Mouse (Mus musculus) adrenal gland, adult 2 months (tissue): Measurements from ENCODE around the gene Slc31a2. TPM values are rescaled to one million over a fixed set of nuclear protein-coding genes. Genes with fewer than 3 reads are reported as not detected.
"Not testable (repeated sequence)": the region's sequence is repeated elsewhere in the genome, so short reads cannot be mapped to it uniquely, and the experiment has no call there.

Source experiments
- DNase-seq: peaks from one replicate; pipeline ENCODE4 v3.0.0; 2021
- long read RNA-seq: library from polyadenylated mRNA; stranded (forward); transcript quantifications from one replicate; pipeline ENCODE4 v2.0.0, GENCODE M21; 2021
- polyA plus RNA-seq: library from polyadenylated mRNA; depleted of rRNA; stranded (reverse); fragments of >200 nt; gene quantifications from 2 replicates; pipeline ENCODE4 v1.2.3, GENCODE M21; 2012; rRNA removed
- total RNA-seq, 2 experiments: library from RNA; stranded (reverse); gene quantifications; 2 replicates each; pipeline ENCODE4 v1.2.3; 2021

The Slc31a2 gene
- total RNA-seq, result 10 to 100 TPM; 21.2 to 51.9 TPM
- 40.5 and 44.4 TPM in 2 replicates for polyA plus RNA-seq
- long read RNA-seq, transcript Slc31a2-201 (4 exons, 1,820 nt), result major isoform, 57 of 66 reads
- long read RNA-seq, partial matches to known transcripts, result 0 of 66 reads
- long read RNA-seq, other reads (novel, unspliced or antisense), result 9 of 66 reads

DNA sequence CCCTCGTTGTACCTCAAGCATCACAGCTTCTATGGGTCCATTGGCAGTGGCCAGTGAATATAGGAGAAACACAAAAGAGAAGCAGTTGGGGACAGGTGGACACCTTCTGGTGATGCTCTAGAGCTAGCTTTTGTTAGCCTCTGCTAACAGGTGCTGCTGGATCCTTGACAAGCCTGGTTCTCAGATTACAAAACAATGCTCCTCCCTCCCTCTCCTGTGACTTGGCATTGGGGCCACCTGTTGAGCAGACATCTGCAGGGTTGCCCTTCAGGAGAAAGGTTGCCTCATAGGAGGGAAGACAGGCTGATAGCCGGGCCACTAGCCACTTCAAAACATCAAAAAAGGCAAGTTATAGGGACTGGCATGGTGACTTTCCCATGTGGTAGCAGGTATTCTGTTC, at the start of gene Slc31a2:
Gene Slc31a2, plus strand, starts transcription at position 287 of the 400 bp plus-strand sequence.
- no peak for DNase-seq

GRCm38 (mm10) chr4:62213490-62213889, 48.9 kb upstream of the Slc31a2 start:
- DNase-seq, result no peak

DNA sequence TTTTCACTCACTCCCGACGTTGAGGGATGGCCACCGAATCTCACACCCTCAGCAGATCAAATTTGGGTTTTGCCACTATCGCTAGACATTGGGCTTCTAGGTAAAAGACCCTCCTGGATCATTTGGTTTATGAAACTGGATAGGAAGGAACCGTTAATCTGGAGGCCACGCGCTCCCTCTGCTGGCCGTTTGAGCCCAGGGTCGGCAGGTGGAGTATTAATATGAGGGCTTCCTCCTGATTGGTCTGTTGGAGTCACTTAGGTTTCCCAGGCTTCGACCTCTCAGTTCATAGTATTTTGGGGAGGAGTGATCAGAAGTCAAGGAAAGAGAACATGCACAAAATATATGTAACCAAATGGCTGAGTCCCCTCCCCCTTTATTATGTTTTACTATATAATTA, 34.0 kb upstream of the Slc31a2 start:
- DNase-seq, result peak; percentile 50

DNA sequence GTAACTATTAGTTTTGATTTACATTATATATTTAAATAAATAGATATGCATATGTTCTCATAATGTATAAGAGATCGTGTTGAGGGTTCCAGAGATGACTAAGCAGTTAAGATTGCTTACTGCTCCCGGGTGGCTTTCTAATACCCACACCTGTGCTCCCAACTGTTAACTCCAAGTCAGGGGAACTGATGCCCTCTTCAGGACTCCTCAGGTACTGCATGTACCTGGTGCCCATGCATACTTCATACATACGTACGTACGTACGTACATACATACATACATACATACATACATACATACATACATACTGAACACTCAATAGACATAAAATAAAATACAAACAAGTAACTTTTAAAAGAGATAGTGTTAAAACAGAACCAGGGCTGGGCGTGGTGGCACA, 32.9 kb upstream of the Slc31a2 start:
- no peak for DNase-seq

GRCm38 (mm10) chr4:62230153-62230552, 32.2 kb upstream of the Slc31a2 start:
- DNase-seq, result no peak

- peak; percentile 6 for DNase-seq
These were observed 31.6 kb upstream of the Slc31a2 start, which contains the start of gene Zfp37 for GRCm38 (mm10) chr4:62230769-62231168. Gene Zfp37, minus strand, starts transcription at chr4:62231047.

DNA sequence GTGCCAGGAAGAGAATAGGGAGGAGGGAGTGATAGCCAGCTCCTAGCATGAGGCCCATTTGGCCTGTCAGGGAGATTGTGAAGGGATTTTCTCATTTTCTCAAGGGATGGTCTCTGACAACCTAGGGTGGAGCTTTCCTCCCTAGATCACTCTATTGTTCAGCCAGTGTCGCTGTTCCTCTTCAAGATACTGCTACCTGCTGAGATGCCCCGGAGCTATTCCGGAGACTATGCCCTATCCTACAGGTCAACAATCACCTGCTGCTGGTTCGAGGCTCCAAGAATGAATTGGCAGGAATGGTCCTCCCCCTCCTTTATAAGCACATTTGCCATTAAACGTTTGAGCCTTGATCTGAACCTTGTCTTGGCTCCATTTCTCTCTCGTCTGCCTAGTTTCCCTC, 21.8 kb upstream of the Slc31a2 start:
- no peak for DNase-seq

GRCm38 (mm10) chr4:62248328-62248727, 14.0 kb upstream of the Slc31a2 start:
- DNase-seq, result no peak

DNA sequence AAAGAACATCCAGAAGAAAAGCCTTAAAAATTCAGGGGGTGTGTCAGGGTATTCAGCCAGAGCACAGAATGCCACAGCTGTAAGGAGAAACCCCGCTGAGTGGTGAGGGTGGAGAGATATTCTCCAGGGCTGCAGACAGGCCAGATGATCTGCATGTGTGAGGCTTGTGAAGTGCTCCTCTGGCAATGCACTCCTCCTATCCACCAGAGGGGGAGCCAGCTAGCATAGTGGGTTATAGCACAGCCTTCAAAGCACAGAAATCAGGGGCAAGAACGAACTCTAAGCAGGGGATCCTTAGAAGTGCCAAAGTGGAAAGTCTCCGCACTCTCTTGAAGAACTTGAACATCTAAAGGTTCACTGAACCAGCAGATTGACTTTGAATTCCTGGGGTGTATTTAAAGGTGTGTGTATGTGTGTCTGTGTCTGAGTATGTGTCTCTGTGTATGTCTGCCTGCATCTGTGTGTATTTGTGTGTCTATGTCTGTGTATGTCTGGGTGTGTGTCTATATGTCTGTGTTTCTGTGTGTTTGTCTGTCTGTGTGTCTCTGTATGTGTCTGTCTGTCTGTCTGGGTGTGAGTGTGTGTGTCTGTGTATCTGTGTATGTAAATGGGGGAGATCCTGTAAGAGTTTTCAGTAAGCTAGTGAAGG, 11.3 kb upstream of the Slc31a2 start:
- DNase-seq, result no peak

GRCm38 (mm10) chr4:62251776-62252175, 10.6 kb upstream of the Slc31a2 start:
- DNase-seq, result no peak

DNA sequence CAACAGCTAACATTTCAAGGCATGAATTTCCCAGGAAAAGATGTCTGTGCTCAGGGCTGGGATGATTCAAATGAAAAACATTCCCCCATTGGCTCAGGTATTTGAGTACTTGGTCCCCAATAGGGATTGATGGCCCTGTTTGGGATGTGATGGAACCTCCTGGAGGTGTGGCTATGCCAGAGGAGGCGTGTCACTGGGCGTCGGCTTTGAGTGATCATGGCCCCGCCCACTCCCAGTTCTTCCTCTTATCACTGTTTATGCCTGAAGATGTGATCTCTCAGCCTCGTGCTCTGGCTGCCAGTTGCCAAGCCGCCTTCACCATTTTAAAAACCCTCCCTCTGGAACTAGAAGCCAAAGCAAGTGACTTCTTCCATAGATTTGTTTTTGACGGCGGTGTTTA, 7.8 kb upstream of the Slc31a2 start:
- no peak for DNase-seq

DNA sequence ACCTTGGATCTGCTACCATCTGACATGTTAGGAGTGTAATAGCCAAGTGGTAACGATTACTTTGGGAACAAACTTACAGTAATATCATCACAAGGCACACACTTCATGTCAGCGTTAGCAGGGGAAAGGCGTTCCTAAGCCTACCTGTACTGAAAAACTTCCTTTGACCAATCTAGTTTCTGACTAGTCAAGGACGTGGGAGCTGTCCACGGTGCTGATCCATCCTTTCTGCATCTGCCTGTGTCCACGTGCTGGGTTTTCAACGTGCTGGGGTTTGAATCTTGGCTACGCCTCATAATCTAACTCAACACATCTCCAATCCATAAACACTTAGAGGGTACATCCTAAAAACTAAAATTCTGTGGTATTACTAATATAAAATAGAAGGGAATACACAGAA, 5.4 kb upstream of the Slc31a2 start:
- peak; percentile 35 for DNase-seq

DNA sequence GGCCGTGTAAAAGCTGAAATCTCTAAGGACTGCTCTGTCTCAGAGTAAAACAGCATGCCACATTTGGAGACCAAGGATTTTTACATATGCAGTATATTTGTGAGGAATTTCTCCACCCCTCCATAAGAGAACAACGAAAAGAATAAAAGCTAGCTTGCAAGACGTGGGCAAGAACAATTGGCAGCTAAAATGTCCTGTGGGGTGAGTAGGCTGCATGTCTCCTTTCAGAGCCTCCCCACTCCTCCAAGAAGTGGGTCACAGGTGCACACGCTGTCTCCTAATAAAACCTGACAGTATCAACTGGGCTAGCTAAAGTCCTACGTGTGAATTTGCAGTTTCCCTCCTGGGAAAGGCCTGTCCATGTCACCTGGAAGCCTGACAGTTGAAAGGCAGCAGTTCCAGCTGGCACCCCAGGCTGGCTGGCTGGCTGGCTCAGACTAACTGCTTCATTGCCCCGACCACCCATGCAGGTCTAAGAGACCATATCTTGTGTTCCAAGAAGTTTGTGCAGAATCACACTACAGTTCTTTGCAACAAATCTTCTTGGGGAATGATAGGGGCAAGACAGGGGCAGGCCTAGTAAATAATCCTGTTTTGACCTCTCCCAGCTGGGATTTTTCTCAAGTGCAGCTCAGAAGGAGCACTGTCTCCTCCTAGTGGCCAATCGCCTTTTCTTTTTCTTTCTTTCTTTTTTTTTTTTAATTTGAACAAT, 927 bp downstream of the Slc31a2 start:
- no peak for DNase-seq

DNA sequence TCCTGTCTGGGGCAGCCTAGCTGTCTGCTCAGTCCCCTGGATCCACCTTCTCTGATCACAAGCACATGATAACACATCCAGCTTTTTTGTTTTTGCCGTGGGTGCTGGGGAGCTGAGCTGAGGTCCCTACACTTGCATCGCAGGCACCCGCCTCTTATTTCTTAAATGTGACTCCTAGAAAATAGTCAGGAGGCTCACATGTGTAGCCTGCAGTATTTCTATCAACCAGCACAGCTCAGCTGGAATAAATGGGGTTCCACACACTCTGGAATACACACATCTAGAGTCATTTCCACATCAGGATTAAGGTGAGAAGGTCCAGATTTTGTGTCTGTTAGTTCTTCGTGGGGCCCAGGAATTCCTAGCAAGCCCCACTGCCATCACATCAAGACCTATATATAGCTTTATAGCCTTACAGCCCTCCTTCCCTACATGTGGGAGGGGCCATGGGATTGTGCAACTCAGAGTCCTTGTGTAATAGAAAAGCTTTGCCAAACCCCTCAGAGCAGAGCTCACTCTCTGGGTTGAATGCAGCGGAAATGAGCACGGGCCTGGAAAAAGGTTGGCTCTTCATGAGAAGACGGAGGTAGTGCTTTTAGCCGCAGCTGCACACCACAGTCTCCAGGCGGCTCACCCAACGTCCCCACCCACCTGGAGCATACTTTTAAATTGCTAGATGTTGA, 2.9 kb downstream of the Slc31a2 start:
- DNase-seq, result no peak

- DNase-seq, result not testable (repeated sequence)
These were observed 3.7 kb downstream of the Slc31a2 start for GRCm38 (mm10) chr4:62266016-62266415.

- DNase-seq, result peak; percentile 38
These were observed 4.7 kb downstream of the Slc31a2 start for GRCm38 (mm10) chr4:62267101-62267500.

DNA sequence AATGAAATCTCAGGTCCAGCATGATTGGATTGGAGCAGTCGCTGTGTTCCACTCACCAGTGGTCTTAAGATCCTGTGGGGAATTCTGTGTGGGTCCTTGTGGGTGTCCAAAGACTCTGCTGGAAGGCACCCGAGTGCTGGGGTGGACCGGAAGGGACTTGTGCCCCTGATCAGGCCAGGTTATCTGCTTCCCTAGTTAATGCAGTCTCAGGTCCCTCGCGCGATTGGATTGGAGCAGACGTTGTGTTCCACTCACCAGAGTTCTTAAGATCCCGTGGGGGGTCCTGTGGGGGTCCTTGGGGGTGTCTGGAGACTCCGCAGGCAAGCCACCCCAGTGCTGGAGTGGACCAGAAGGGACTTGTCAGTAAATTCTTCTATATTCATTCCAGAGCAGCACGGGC, 10.3 kb downstream of the Slc31a2 start:
- DNase-seq, result no peak

DNA sequence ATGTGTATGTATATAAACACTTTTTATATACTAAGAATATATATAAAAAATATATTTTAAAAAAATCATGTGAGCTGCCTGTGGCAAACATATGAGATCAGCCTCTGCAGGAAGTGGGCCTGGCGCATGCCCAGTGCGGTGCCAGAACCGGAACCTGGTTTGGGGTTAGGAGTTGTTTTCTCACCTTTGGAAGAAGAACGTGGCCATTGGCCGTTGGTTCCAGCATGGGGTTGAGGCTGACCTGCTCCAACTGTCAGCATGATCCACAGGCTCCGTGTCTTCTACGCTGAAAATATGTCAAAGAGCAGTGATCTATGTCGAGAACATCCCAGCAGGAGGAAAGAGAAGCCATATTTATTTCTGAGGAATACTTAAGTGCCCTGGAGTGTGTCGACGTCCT, 11.6 kb downstream of the Slc31a2 start:
- no peak for DNase-seq

DNA sequence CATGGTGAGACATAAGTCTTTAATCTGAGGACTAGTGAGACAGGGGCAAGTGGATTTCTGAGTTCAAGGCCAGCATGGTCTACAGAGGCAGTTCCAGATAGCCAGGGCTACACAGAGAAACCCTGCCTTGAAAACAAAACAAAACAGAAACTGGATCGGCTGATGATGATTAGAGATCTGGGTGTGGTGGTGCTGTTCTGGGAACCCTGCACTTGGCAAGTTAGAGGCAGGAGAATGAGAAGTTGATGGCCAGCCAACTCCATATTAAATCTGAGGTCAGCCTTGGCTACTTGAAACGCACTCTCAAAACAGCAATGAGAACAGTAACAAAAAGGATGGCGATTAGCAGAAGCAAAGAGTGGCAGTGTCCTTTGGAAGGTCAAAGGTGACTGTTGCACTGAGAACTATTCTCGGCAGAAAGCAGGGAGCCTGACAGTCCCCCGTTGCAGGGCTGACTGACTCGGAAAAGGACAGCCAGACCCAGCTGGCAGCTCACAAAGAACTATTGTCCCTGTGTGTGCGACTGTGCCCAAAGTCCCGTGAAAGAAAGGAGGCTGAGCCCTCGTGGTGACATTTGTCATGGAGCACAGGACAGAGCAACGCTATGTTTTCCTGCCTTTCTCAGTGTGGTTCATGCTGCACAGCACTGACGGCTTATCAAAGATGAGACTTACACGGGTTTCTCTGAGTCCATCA, 12.6 kb downstream of the Slc31a2 start:
- DNase-seq, result no peak

DNA sequence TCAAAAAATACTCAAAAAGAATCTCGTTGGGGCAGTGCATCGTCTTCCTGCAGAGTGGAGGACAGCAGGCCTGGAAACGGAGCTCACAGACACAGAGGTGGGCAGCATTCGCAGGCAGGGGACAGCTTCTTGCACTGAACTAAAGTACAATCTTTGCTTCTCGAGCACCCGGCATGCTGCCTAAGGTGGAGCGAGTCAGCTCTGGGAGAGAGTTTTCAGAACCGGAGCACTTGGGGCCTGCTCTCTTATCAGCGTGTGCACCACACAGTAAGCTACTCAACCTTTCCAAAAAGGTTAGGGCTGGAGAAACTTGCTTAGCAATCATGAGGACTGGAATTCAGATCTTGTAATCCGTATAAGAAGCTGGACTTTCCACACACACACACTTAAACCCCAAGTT, 14.3 kb downstream of the Slc31a2 start:
- no peak for DNase-seq

GRCm38 (mm10) chr4:62277222-62277621, 14.9 kb downstream of the Slc31a2 start:
- no peak for DNase-seq

DNA sequence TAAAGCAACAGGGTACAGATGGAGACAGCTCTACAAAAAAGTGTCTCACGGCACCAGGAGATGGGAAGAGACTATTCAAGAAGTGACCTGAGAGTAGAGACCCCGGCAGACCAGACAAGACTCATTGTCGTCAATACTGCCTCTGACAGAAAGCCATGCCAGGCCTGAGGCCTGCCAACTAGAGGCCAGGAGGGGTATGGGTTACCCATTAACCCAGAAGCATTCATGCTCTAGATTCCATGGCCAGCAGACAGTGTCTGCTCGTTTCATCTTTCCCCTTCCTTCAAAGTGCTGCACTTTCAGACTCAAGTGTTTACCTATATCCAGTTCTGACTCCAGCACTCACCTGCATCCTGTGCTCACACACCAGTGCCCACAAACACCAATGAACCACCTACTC, 15.7 kb downstream of the Slc31a2 start:
- no peak for DNase-seq
